Mouse (Mus musculus) kidney, adult 2 months (tissue): ENCODE data around the gene Chst4.

Experiments
- CTCF ChIP-seq: fragments of 200-500 bp; conservative IDR thresholded peaks from 2 replicates; pipeline ENCODE4 v1.5.1; 2011; ENCODE audit warnings: low read depth, mild to moderate bottlenecking, control low read depth, low read length, moderate library complexity, mixed read lengths; ENCODE audit not compliant: insufficient read depth, insufficient read length
- POLR2A ChIP-seq: fragments of 200-500 bp; IDR thresholded peaks from one replicate; pipeline ENCODE4 v1.6.1; 2011; ENCODE audit warnings: low read depth, low read length, control low read depth

DNA sequence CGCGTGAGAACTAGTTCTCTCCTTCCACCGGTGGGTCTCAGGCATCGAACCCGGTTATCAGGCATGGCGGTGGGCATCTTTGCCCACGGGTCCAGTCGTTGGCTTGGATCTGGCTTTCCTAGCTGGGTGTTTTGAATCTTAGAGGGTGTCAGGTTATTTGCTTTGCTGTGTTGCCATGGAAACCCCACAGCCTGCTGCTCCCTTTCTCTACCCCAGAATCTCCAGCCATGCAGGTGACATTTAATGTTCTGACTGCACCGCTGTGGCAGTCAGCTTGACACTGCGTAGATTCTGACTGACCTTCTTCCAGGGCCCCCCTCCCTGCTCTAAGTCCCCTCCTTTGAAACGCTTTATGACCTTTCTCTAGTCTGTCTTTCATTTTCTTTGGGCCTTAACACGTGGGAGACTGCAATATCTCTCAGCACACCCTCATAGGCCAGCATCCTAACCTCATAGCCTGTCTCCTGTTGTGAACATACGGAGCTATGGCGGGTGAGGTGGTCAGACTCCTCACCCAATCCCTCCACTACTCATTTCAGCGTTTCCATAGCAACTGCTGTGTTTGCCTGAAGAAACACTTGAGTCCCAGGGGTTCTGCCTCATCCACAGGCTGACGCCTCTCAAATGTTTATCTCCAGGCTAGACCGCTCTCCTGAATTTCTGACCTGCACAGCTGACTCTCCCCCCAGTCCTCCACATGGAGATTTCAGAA, 33.1 kb downstream of the Chst4 start:
- TF ChIP-seq CTCF (no peak), POLR2A (no peak)
